Mouse (Mus musculus) liver, embryonic 12.5 days (tissue): Measurements from ENCODE around the gene Hes1. TPM values are rescaled to one million over a fixed set of nuclear protein-coding genes. Genes with fewer than 3 reads are reported as not detected.

ENCODE experiments used
- ATAC-seq: fragments of 200-750 bp; cut with Nextera tagmentation; 2 replicates; pipeline ENCODE4 v1.8.0; 2017; ENCODE audit warnings: moderate number of reproducible peaks, mild to moderate bottlenecking, moderate library complexity
- H3K27ac ChIP-seq: fragments of 300-500 bp; sonication (generic); 2 replicates; pipeline ENCODE4 v1.5.1; 2016; ENCODE audit warnings: mild to moderate bottlenecking
- H3K27me3 ChIP-seq: fragments of 300-500 bp; sonication (generic); replicated peaks from 2 replicates; pipeline ENCODE4 v1.6.1; 2016; ENCODE audit warnings: mild to moderate bottlenecking, moderate library complexity
- H3K36me3 ChIP-seq: fragments of 300-500 bp; sonication (generic); 2 replicates; pipeline ENCODE4 v1.6.1; 2016; ENCODE audit warnings: mild to moderate bottlenecking, moderate library complexity
- H3K4me1 ChIP-seq: fragments of 300-500 bp; sonication (generic); 2 replicates; pipeline ENCODE4 v1.6.1; 2016
- H3K4me2 ChIP-seq: fragments of 300-500 bp; sonication (generic); 2 replicates; pipeline ENCODE4 v1.6.1; 2016; ENCODE audit warnings: mild to moderate bottlenecking, moderate library complexity
- H3K4me3 ChIP-seq: fragments of 300-500 bp; sonication (generic); 2 replicates; pipeline ENCODE4 v1.5.1; 2016; ENCODE audit warnings: mild to moderate bottlenecking, moderate library complexity
- H3K9ac ChIP-seq: fragments of 300-500 bp; sonication (generic); 2 replicates; pipeline ENCODE4 v1.6.1; 2016; ENCODE audit warnings: mild to moderate bottlenecking, moderate library complexity
- H3K9me3 ChIP-seq: fragments of 300-500 bp; sonication (generic); replicated peaks from 2 replicates; pipeline ENCODE4 v1.6.1; 2016; ENCODE audit warnings: mild to moderate bottlenecking, moderate library complexity
- WGBS: fragments of 180-500 bp; shearing (Covaris S2); methylation state at CpG from one replicate; pipeline ENCODE4 v1.1.7; 2016; ENCODE audit not compliant: insufficient replicate concordance; 5-methylcytosine and 5-hydroxymethylcytosine counted together
- polyA plus RNA-seq: library from polyadenylated mRNA; unstranded; fragments of >200 nt; fragmentation: Nextera tagmentation; extraction: Ambion mirVana; gene quantifications from 2 replicates; pipeline ENCODE4 v1.2.1, GENCODE M21; 2016

The Hes1 gene
- polyA plus RNA-seq, 1 experiment from 2014 or later = 12.5 TPM

DNA sequence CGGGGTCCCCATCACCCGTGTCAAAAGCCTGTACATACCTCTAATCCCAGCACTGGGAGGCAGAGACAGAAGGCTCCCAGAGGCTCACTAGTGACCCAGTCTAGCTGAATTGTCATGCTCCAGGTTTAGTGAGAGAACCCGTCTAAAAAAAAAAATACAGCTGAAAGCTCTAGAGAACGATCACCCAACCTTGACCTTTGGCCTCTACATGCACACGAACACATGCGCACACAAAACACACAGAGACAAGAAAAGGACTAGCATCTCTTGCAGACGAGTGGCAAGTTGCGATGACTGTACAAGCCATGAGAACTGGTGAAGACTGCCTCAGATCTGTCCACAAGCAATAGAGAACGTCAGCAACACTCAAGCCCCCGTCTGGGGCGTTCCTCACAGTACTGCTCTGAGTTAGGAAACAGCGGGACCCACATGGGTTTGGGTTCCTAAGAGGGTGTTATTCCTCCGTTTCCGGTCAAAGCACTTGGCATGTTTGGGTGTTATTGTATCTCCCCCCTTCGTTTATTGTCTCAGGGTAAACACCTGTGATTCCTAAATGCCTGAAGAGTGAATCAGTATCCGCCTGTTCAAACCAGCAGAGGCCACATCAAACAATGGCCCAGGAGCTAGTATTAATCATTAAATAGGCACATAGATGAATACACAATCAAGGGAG lies 11.2 kb upstream of the Hes1 start:
- Histone ChIP-seq H3K4me2 (no peak overlapping the region), H3K36me3 (no peaks in the 10 kb centered on the region), H3K4me3 (no peak overlapping the region), H3K4me1 (peaks cover 14% of the 10 kb centered on the region), H3K9me3 (no peaks in the 10 kb centered on the region), H3K9ac (no peak overlapping the region), H3K27me3 (peaks cover 48% of the 10 kb centered on the region), H3K27ac (no peak overlapping the region)
- 61% methylated on average over 16 of the region's 16 CpGs for WGBS
- ATAC-seq = no peak

- H3K4me3 ChIP-seq = no peak overlapping the region
- H3K4me1 ChIP-seq = peaks cover 18% of the 10 kb centered on the region
- no peak for ATAC-seq
- H3K27me3 ChIP-seq = peaks cover 47% of the 10 kb centered on the region
- H3K36me3 ChIP-seq = no peaks in the 10 kb centered on the region
- WGBS = 47% methylated on average over 4 of the region's 4 CpGs
- no peak overlapping the region for H3K27ac ChIP-seq
- no peaks in the 10 kb centered on the region for H3K9me3 ChIP-seq
- no peak overlapping the region for H3K4me2 ChIP-seq
- no peak overlapping the region for H3K9ac ChIP-seq
Measured at GRCm38 (mm10) chr16:30054541-30054940, 9.6 kb upstream of the Hes1 start.

DNA sequence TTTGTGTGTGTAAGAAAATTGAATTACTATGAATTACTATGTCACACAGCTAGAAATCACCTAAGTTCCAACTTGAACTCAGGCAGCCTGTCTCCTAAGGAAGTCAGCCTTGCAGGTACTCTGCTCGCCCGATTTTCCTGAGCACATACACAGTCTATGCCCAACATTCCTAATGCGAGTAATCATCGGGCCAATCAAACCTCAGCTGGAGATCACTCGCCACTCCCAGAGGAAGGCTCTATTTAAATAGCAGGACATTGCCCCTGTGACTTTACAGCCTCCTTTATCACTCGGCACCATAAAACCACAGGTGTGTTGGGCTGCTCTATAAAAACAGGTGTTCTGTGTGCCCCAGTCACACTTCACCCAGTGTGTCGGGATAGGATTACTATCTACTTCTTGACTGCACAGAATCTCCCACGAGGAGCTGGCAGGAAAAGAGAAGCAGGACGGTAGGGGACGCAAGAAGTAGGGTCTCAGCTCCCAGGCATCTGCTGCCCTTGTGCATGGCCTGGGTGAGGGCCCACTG lies 8.8 kb upstream of the Hes1 start:
- WGBS = 52% methylated on average over 10 of the region's 10 CpGs
- H3K27me3 ChIP-seq = peaks cover 54% of the 10 kb centered on the region
- H3K36me3 ChIP-seq = no peaks in the 10 kb centered on the region
- H3K4me1 ChIP-seq = peaks cover 18% of the 10 kb centered on the region
- no peak for ATAC-seq
- no peak overlapping the region for H3K4me2 ChIP-seq
- H3K9me3 ChIP-seq = no peaks in the 10 kb centered on the region
- H3K9ac ChIP-seq = no peak overlapping the region
- no peak overlapping the region for H3K4me3 ChIP-seq
- H3K27ac ChIP-seq = no peak overlapping the region

- no peaks in the 10 kb centered on the region for H3K9me3 ChIP-seq
- no peak overlapping the region for H3K9ac ChIP-seq
- no peak for ATAC-seq
- 60% methylated on average over 7 of the region's 7 CpGs for WGBS
- no peak overlapping the region for H3K27ac ChIP-seq
- H3K4me3 ChIP-seq = no peak overlapping the region
- peaks cover 56% of the 10 kb centered on the region for H3K27me3 ChIP-seq
- H3K36me3 ChIP-seq = no peaks in the 10 kb centered on the region
- no peak overlapping the region for H3K4me2 ChIP-seq
- peaks cover 18% of the 10 kb centered on the region for H3K4me1 ChIP-seq
Measured at GRCm38 (mm10) chr16:30055927-30056326, 8.3 kb upstream of the Hes1 start.

DNA sequence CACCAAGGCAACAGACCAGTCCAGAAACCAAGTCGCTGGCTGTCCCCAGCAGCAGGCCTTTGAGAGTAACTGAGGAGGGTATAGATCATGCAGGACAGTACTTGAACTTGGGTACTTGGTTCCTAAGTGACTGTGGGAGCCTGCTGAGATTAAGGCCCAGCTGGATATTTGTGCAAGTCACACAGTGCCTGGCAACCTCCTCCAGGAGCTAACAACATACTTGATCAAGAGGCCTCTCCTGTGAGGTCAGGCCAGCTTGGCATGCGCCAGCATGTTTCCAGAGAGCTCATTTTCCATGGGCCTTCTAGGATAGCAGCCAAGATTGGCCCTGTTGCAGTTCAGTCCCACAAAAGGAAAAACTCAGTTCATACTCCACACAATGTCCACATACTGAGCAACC lies 7.3 kb upstream of the Hes1 start:
- ATAC-seq = no peak
- H3K9ac ChIP-seq = no peak overlapping the region
- WGBS = 65% methylated on average over 2 of the region's 2 CpGs

DNA sequence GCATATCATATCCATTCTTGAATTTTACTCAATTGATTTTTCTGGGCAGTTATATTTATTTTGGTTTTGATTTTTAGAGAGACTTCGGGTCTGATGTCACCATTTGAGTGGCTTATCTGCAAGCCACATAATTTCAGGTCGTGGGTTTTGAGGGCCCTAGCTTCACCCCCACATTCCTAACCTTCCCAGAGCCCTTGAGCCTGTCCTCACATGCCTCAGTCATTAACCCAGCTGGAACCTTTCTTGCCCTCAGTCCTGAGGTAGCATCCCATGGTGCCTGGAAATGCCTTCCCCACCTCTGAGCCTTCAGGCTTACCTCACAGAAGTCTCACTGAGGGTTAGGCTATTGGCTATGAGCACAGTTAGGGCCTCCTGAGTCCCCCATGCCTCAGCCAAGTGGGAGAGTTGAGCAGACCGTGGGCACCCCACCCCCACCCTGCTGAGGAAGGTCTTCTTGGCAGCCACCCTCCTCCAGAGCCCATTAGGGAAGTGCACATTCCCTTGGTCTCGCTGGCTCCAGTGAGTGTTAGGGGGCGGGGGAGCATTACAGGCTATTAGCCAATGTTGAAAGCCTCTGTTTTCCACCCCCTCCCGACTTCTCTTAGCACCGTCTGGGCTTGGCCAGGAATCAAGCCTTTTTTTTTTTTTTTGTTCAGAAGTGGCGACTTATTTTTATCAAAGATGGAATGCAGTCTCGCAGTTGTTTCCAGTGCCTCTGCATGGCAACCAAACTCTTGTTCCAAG lies 5.0 kb upstream of the Hes1 start:
- H3K4me2 ChIP-seq = no peak overlapping the region
- WGBS = 18% methylated on average over 9 of the region's 9 CpGs
- H3K9ac ChIP-seq = no peak overlapping the region
- H3K36me3 ChIP-seq = no peaks in the 10 kb centered on the region
- peaks cover 84% of the 10 kb centered on the region for H3K27me3 ChIP-seq
- H3K4me1 ChIP-seq = peaks cover 29% of the 10 kb centered on the region
- no peak overlapping the region for H3K4me3 ChIP-seq
- no peak for ATAC-seq
- H3K27ac ChIP-seq = no peak overlapping the region
- H3K9me3 ChIP-seq = no peaks in the 10 kb centered on the region

More for the DNA sequence above, 7.3 kb upstream of the Hes1 start:
- no peak overlapping the region for H3K27ac ChIP-seq
- no peak overlapping the region for H3K4me2 ChIP-seq
- no peak overlapping the region for H3K4me3 ChIP-seq
- no peaks in the 10 kb centered on the region for H3K9me3 ChIP-seq
- H3K36me3 ChIP-seq = no peaks in the 10 kb centered on the region
- H3K27me3 ChIP-seq = peaks cover 64% of the 10 kb centered on the region
- H3K4me1 ChIP-seq = peaks cover 21% of the 10 kb centered on the region

GRCm38 (mm10) chr16:30060412-30060811 lies 3.8 kb upstream of the Hes1 start:
- H3K36me3 ChIP-seq = no peaks in the 10 kb centered on the region
- H3K27me3 ChIP-seq = peaks cover 94% of the 10 kb centered on the region
- H3K4me1 ChIP-seq = peaks cover 39% of the 10 kb centered on the region
- no peak for ATAC-seq
- no peak overlapping the region for H3K9ac ChIP-seq
- H3K4me3 ChIP-seq = no peak overlapping the region
- H3K9me3 ChIP-seq = no peaks in the 10 kb centered on the region
- WGBS = 25% methylated on average over 8 of the region's 8 CpGs
- H3K4me2 ChIP-seq = no peak overlapping the region
- H3K27ac ChIP-seq = no peak overlapping the region

- H3K9ac ChIP-seq = no peak overlapping the region
- no peak for ATAC-seq
- peaks cover 51% of the 10 kb centered on the region for H3K4me1 ChIP-seq
- peak overlapping the region; percentile 88 for H3K4me2 ChIP-seq
- H3K27me3 ChIP-seq = peaks cover 99% of the 10 kb centered on the region
- 0 out of 2 replicates have a peak, but pooled peaks cover 3% of the 10 kb centered on the region for H3K36me3 ChIP-seq
- peak overlapping the region; percentile 60 for H3K4me3 ChIP-seq
- no peaks in the 10 kb centered on the region for H3K9me3 ChIP-seq
- no peak overlapping the region for H3K27ac ChIP-seq
- 13% methylated on average over 12 of the region's 12 CpGs for WGBS
Measured at GRCm38 (mm10) chr16:30062242-30063030, 1.7 kb upstream of the Hes1 start.

GRCm38 (mm10) chr16:30063121-30063881 lies 883 bp upstream of the Hes1 start:
- Histone ChIP-seq H3K9me3 (no peaks in the 10 kb centered on the region), H3K27ac (peak overlapping the region; percentile 85), H3K4me1 (peaks cover 56% of the 10 kb centered on the region), H3K4me2 (peak overlapping the region; percentile 88), H3K36me3 (0 out of 2 replicates have a peak, but pooled peaks cover 3% of the 10 kb centered on the region), H3K4me3 (peak overlapping the region; percentile 60), H3K9ac (peak overlapping the region; percentile 71), H3K27me3 (peaks cover 96% of the 10 kb centered on the region)
- under 1% methylated on average over 66 of the region's 82 CpGs for WGBS
- ATAC-seq = no peak; the same call in none of the 2 replicates

- Histone ChIP-seq H3K4me1 (peaks cover 62% of the 10 kb centered on the region), H3K9me3 (no peaks in the 10 kb centered on the region), H3K36me3 (0 out of 2 replicates have a peak, but pooled peaks cover 3% of the 10 kb centered on the region), H3K4me2 (peak overlapping the region; percentile 88), H3K9ac (peak overlapping the region; percentile 71; the same call in 1 of the 2 replicates), H3K27ac (peak overlapping the region; percentile 85), H3K4me3 (peak overlapping the region; percentile 60), H3K27me3 (peaks cover 96% of the 10 kb centered on the region)
- under 1% methylated on average over 8 of the region's 8 CpGs for WGBS
- ATAC-seq = no peak
Measured at GRCm38 (mm10) chr16:30064613-30065012, 429 bp downstream of the Hes1 start.

DNA sequence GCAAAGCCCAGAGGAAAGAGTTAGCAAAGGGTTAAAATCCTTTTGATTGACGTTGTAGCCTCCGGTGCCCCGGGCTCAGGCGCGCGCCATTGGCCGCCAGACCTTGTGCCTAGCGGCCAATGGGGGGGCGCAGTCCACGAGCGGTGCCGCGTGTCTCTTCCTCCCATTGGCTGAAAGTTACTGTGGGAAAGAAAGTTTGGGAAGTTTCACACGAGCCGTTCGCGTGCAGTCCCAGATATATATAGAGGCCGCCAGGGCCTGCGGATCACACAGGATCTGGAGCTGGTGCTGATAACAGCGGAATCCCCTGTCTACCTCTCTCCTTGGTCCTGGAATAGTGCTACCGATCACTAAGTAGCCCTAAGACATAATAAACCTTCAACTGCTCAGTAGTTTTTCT lies 893 bp downstream of the Hes1 start:
- H3K9me3 ChIP-seq = no peaks in the 10 kb centered on the region
- H3K4me1 ChIP-seq = peaks cover 67% of the 10 kb centered on the region
- 0 out of 2 replicates have a peak, but pooled peaks cover 3% of the 10 kb centered on the region for H3K36me3 ChIP-seq
- no peak overlapping the region for H3K27ac ChIP-seq
- H3K27me3 ChIP-seq = peaks cover 96% of the 10 kb centered on the region
- 1% methylated on average over 21 of the region's 21 CpGs for WGBS
- H3K9ac ChIP-seq = no peak overlapping the region
- ATAC-seq = peak; percentile 57
- H3K4me2 ChIP-seq = peak overlapping the region; percentile 88
- H3K4me3 ChIP-seq = peak overlapping the region; percentile 60
